Mouse (Mus musculus) megakaryocyte, embryonic 14.5 days (primary cell): Measurements from ENCODE around the gene Frs2.

Source experiments
- FLI1 ChIP-seq: IDR thresholded peaks from 2 replicates; pipeline ENCODE4 v1.6.1; 2012; ENCODE audit warnings: low read length, inconsistent platforms, mixed read lengths
- GATA1 ChIP-seq: IDR thresholded peaks from 3 replicates; pipeline ENCODE4 v1.6.1; 2012; ENCODE audit warnings: mixed read lengths, low read length, inconsistent platforms, borderline replicate concordance

DNA sequence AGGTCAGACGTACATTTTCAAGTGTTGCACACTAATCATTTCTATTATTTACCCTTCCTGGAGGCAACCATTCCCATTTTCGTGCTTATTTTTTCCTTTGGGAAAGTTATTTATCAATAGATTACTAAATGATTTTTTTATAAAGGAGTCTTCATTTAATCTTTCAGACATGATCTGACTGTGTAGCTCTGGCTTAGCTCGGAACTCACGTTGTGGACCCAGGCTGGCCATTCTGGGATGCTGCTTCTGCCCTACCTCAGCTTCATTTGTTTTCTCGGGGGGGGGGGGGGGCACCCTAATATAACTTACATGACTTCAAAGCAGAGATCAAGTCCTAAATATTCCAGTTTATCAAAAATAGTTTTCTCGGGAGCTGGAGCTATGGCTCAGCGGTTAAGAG, 84.3 kb downstream of the Frs2 start:
- no peak for TF ChIP-seq GATA1
- TF ChIP-seq FLI1: no peak
